Mouse (Mus musculus): ENCODE data around the gene Insl5. TPM values are rescaled to one million over a fixed set of nuclear protein-coding genes. Genes with fewer than 3 reads are reported as not detected.

Insl5 gene
- not detected in 2 replicates for polyA plus RNA-seq (2012; rRNA removed)

GRCm38 (mm10) chr4:103026621-103027020, at the start of gene Insl5:
TSS of gene Insl5 (minus strand) at chr4:103026842.

GRCm38 (mm10) chr4:102978440-102978839, 48.2 kb downstream of the Insl5 start, which contains the start of gene Tctex1d1:
TSS of gene Tctex1d1 (plus strand) at chr4:102978606.

Other genes starting within 250 kb of the Insl5 start
- gene Tctex1d1, start 48.2 kb downstream of the Insl5 start, polyA plus RNA-seq (2012; rRNA removed), result 0.22 and 0.59 TPM in 2 replicates
- 11.2 and 16.6 TPM in 2 replicates for gene Mier1, start 87.5 kb upstream of the Insl5 start, polyA plus RNA-seq (2012; rRNA removed)
- 2.1 and 3.4 TPM in 2 replicates for gene Wdr78, start 87.7 kb upstream of the Insl5 start, polyA plus RNA-seq (2012; rRNA removed)
- gene Slc35d1, start 188.3 kb upstream of the Insl5 start, polyA plus RNA-seq (2012; rRNA removed), result 7.1 and 14.3 TPM in 2 replicates